Mouse (Mus musculus): ENCODE measurements around the gene Lin28b. TPM values are rescaled to one million over a fixed set of nuclear protein-coding genes. Genes with fewer than 3 reads are reported as not detected.

Gene Lin28b
- total and polyA plus RNA-seq, 3 experiments, result not detected

DNA sequence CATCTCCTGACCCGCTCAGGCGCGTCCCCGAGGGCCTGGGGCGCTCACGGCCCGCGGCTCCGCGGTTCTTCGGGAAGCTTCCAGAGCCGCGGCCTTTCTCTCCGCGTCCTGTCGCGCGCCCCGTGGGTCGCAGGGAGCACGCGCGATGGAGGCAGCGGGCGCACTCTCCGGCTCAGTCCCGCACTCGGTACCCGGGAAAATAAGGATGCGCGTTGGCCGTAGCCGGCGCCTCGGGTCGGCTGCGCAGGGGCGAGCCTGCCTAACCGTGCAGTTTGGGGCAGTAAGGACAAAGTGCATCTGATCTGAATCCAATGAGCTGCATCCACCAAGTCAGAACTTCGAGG lies 380 bp upstream of the Lin28b start:
- Histone ChIP-seq H3K4me1 (ENCODE audit: control insufficient read depth in 1 of 2, insufficient read depth in 2 of 2, low read length in 2 of 2) (no peaks in the 10 kb centered on the region), H3K9ac (ENCODE audit: control insufficient read depth, low read depth, low read length, poor library complexity, severe bottlenecking) (no peak overlapping the region), H3K4me3 (ENCODE audit: control insufficient read depth in 1 of 2, insufficient read depth in 1 of 2, low read depth in 2 of 2, low read length in 2 of 2) (no peak overlapping the region), H3K27ac (ENCODE audit: control insufficient read depth, low read depth, low read length) (no peak overlapping the region), H3K27me3 (ENCODE audit: control insufficient read depth in 1 of 2, insufficient read depth in 2 of 2, low read length in 2 of 2) (no peaks in the 10 kb centered on the region), H3K79me2 (ENCODE audit: control insufficient read depth, insufficient read depth, low read length, poor library complexity) (no peaks in the 10 kb centered on the region), H3K36me3 (ENCODE audit: control insufficient read depth in 1 of 2, insufficient read depth in 2 of 2, low read length in 2 of 2) (no peaks in the 10 kb centered on the region), H3K9me3 (replicated peaks; ENCODE audit: insufficient read depth, low read length) (no peaks in the 10 kb centered on the region)
- no peak for DNase-seq (ENCODE audit: low read depth, low spot score)
- TF ChIP-seq E2F4 (IDR thresholded peaks at IDR 0.05; ENCODE audit: borderline replicate concordance, low read depth, low read length), result no peak

DNA sequence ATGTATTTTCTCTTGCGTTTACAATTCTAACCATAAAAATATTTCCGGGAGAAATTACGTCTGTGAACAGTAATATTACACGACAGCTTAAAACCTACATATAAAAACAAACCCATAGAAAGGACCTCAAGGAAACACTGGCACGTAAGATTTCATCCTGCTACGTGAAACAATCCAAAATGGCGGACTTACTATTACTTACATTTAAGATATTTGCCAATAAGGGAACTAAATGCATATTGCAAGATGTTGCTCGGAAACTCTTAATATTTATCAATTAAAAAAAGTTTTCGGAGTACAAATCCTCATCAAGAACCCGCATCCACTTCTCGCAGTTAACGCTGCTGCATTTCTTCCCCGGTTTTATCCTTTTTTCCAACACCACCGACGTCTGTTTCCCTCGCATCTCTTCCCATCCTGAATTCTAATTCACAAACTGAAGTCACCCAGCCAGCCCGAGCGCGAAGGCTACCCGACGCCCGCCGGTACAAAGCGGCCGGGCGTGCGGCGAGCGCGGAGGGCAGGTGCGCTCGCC lies 902 bp downstream of the Lin28b start:
- no peak for TF ChIP-seq HCFC1 (IDR thresholded peaks at IDR 0.05; ENCODE audit: low read depth, low read length)
- TF ChIP-seq EP300 (IDR thresholded peaks at IDR 0.05; ENCODE audit: low read depth in 1 of 2, low read length in 2 of 2), result no peak
- no peak for TF ChIP-seq KAT2A (conservative IDR thresholded peaks at IDR 0.05; ENCODE audit: low read depth, low read length)
- no peak for TF ChIP-seq POLR2AphosphoS5 (IDR thresholded peaks at IDR 0.05; ENCODE audit: borderline replicate concordance, low read depth, low read length)
- no peak for TF ChIP-seq MAZ (IDR thresholded peaks at IDR 0.05; ENCODE audit: low read depth, low read length)
- no peak for TF ChIP-seq GATA1 (IDR thresholded peaks at IDR 0.05; ENCODE audit: low read depth, low read length)
- TF ChIP-seq JUND (IDR thresholded peaks at IDR 0.05; ENCODE audit: low read depth, low read length), result no peak
- TF ChIP-seq SIN3A (IDR thresholded peaks at IDR 0.05; ENCODE audit: low read length), result no peak
- no peaks in the 10 kb centered on the region for H3K79me2 ChIP-seq (ENCODE audit: control insufficient read depth, insufficient read depth, low read length, poor library complexity)
- H3K9ac ChIP-seq (ENCODE audit: control insufficient read depth, low read depth, low read length, poor library complexity, severe bottlenecking), result no peak overlapping the region
- no peaks in the 10 kb centered on the region for H3K4me1 ChIP-seq (ENCODE audit: control insufficient read depth in 1 of 2, insufficient read depth in 2 of 2, low read length in 2 of 2)
- H3K9me3 ChIP-seq (replicated peaks; ENCODE audit: insufficient read depth, low read length), result no peaks in the 10 kb centered on the region
- H3K27me3 ChIP-seq (ENCODE audit: control insufficient read depth in 1 of 2, insufficient read depth in 2 of 2, low read length in 2 of 2), result no peaks in the 10 kb centered on the region
- no peak overlapping the region for H3K4me3 ChIP-seq (ENCODE audit: control insufficient read depth in 1 of 2, insufficient read depth in 1 of 2, low read depth in 2 of 2, low read length in 2 of 2)
- DNase-seq (ENCODE audit: low read depth, low spot score), result no peak
- H3K36me3 ChIP-seq (ENCODE audit: control insufficient read depth in 1 of 2, insufficient read depth in 2 of 2, low read length in 2 of 2), result no peaks in the 10 kb centered on the region
- no peak overlapping the region for H3K27ac ChIP-seq (ENCODE audit: control insufficient read depth, low read depth, low read length)

DNA sequence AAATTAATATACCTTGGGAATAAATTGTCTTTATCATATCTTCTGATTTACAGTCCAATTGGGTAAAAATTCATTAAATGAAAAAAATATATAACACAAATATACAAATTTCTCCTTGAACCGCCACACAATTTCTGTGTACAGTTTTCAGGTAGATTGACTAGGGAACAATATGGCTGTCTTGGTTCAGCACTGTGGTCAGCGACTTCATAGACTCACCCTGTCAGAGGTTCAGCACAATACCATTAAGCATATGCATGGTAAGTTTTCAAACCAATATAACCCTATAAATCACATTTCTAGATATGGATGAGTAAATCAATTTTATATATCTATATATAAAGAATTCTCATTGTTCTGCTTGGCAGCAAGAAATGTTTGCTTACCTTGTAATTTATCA lies 3.0 kb downstream of the Lin28b start:
- DNase-seq (ENCODE audit: low read depth, low spot score), result peak; percentile 58
- H3K4me1 ChIP-seq (ENCODE audit: control insufficient read depth in 1 of 2, insufficient read depth in 2 of 2, low read length in 2 of 2), result no peaks in the 10 kb centered on the region
- no peaks in the 10 kb centered on the region for H3K79me2 ChIP-seq (ENCODE audit: control insufficient read depth, insufficient read depth, low read length, poor library complexity)
- no peak overlapping the region for H3K27ac ChIP-seq (ENCODE audit: control insufficient read depth, low read depth, low read length)
- H3K9me3 ChIP-seq (replicated peaks; ENCODE audit: insufficient read depth, low read length), result no peaks in the 10 kb centered on the region
- H3K36me3 ChIP-seq (ENCODE audit: control insufficient read depth in 1 of 2, insufficient read depth in 2 of 2, low read length in 2 of 2), result no peaks in the 10 kb centered on the region
- no peaks in the 10 kb centered on the region for H3K27me3 ChIP-seq (ENCODE audit: control insufficient read depth in 1 of 2, insufficient read depth in 2 of 2, low read length in 2 of 2)
- H3K9ac ChIP-seq (ENCODE audit: control insufficient read depth, low read depth, low read length, poor library complexity, severe bottlenecking), result no peak overlapping the region
- no peak for TF ChIP-seq EP300 (IDR thresholded peaks at IDR 0.05; ENCODE audit: low read depth in 1 of 2, low read length in 2 of 2)
- TF ChIP-seq E2F4 (IDR thresholded peaks at IDR 0.05; ENCODE audit: borderline replicate concordance, low read depth, low read length), result no peak
- TF ChIP-seq KAT2A (conservative IDR thresholded peaks at IDR 0.05; ENCODE audit: low read depth, low read length), result no peak
- no peak for TF ChIP-seq NRF1 (IDR thresholded peaks at IDR 0.05; ENCODE audit: insufficient read depth, low read depth, low read length, poor library complexity, severe bottlenecking)
- TF ChIP-seq POLR2AphosphoS2 (IDR thresholded peaks at IDR 0.05; ENCODE audit: low read length), result no peak
- TF ChIP-seq TCF12 (IDR thresholded peaks at IDR 0.05; ENCODE audit: low read depth, low read length), result no peak
- no peak for TF ChIP-seq ETS1 (IDR thresholded peaks at IDR 0.05; ENCODE audit: low read depth, low read length)
- TF ChIP-seq ELF1 (IDR thresholded peaks at IDR 0.05; ENCODE audit: low read depth, low read length), result no peak
- TF ChIP-seq NELFE (IDR thresholded peaks at IDR 0.05; ENCODE audit: low read depth, low read length), result no peak
- no peak for TF ChIP-seq HCFC1 (IDR thresholded peaks at IDR 0.05; ENCODE audit: low read depth, low read length)
- TF ChIP-seq SIN3A (IDR thresholded peaks at IDR 0.05; ENCODE audit: low read length), result no peak
- TF ChIP-seq TBP (IDR thresholded peaks at IDR 0.05; ENCODE audit: low read depth, low read length), result no peak
- no peak for TF ChIP-seq GABPA (IDR thresholded peaks at IDR 0.05; ENCODE audit: low read depth, low read length)
- TF ChIP-seq UBTF (IDR thresholded peaks at IDR 0.05; ENCODE audit: borderline replicate concordance, insufficient read depth, low read depth, low read length), result no peak
- no peak for TF ChIP-seq MAFK (IDR thresholded peaks at IDR 0.05; ENCODE audit: borderline replicate concordance, low read depth, low read length)
- no peak for TF ChIP-seq MAZ (IDR thresholded peaks at IDR 0.05; ENCODE audit: low read depth, low read length)
- no peak for TF ChIP-seq ZNF384 (IDR thresholded peaks at IDR 0.05; ENCODE audit: low read depth, low read length)
- TF ChIP-seq ZC3H11A (IDR thresholded peaks at IDR 0.05; ENCODE audit: low read depth, low read length), result no peak
- no peak overlapping the region for H3K4me3 ChIP-seq (ENCODE audit: control insufficient read depth in 1 of 2, insufficient read depth in 1 of 2, low read depth in 2 of 2, low read length in 2 of 2)
